Mouse (Mus musculus) thymus, postnatal 36 days (tissue): ENCODE results near the gene H2-Ob.

Experiments used
- DNase-seq, 2 experiments: peaks; one replicate each; pipeline ENCODE4 v3.0.0; 2022; ENCODE audit warnings: mixed read lengths in 2 of 2

Gene H2-Ob

GRCm38 (mm10) chr17:34238706-34239105 lies at the start of gene H2-Ob:
Gene H2-Ob (plus strand): TSS chr17:34238903.
- DNase-seq = no peak

- DNase-seq = no peak
These were observed 49.7 kb upstream of the H2-Ob start for GRCm38 (mm10) chr17:34188986-34189385.

GRCm38 (mm10) chr17:34192852-34193251 lies 45.9 kb upstream of the H2-Ob start:
- no peak for DNase-seq

- no peak for DNase-seq
These were observed 45.2 kb upstream of the H2-Ob start for GRCm38 (mm10) chr17:34193468-34193867.

- no peak for DNase-seq
These were observed 44.0 kb upstream of the H2-Ob start for GRCm38 (mm10) chr17:34194723-34195122.

GRCm38 (mm10) chr17:34196491-34196890 lies 42.2 kb upstream of the H2-Ob start:
- peak; percentile 86 to 92 for DNase-seq

GRCm38 (mm10) chr17:34196941-34197894 lies 41.5 kb upstream of the H2-Ob start, which contains the start of gene Psmb8:
Gene Psmb8 (plus strand): TSS chr17:34197721.
- peak; percentile 84 to 89 for DNase-seq

GRCm38 (mm10) chr17:34197904-34198520 lies 40.7 kb upstream of the H2-Ob start:
- DNase-seq = peak; percentile 81 to 82

GRCm38 (mm10) chr17:34198521-34198912 lies 40.2 kb upstream of the H2-Ob start:
- no peak for DNase-seq

GRCm38 (mm10) chr17:34199050-34199619 lies 39.6 kb upstream of the H2-Ob start:
- DNase-seq = peak in 1 of 2 experiments; percentile 39

GRCm38 (mm10) chr17:34200047-34200446 lies 38.7 kb upstream of the H2-Ob start:
- peak in 1 of 2 experiments; percentile 37 for DNase-seq

- peak; percentile 49 to 75 for DNase-seq
These were observed 37.8 kb upstream of the H2-Ob start for GRCm38 (mm10) chr17:34200772-34201505.

- DNase-seq = peak in 1 of 2 experiments; percentile 9
These were observed 37.1 kb upstream of the H2-Ob start for GRCm38 (mm10) chr17:34201506-34202055.

GRCm38 (mm10) chr17:34202760-34203442 lies 35.8 kb upstream of the H2-Ob start:
- DNase-seq = peak in 1 of 2 experiments; percentile 17

- no peak for DNase-seq
These were observed 35.3 kb upstream of the H2-Ob start, which contains the start of gene Tap2 for GRCm38 (mm10) chr17:34203444-34203843. Gene Tap2 (plus strand): TSS chr17:34203527.

- DNase-seq = peak; percentile 94 to 97
These were observed 34.2 kb upstream of the H2-Ob start for GRCm38 (mm10) chr17:34204303-34205010.

GRCm38 (mm10) chr17:34205021-34205745 lies 33.5 kb upstream of the H2-Ob start:
- DNase-seq = peak; percentile 69 to 75

GRCm38 (mm10) chr17:34205746-34206176 lies 32.9 kb upstream of the H2-Ob start:
- peak; percentile 51 to 59 for DNase-seq

- peak in 1 of 2 experiments; percentile 14 for DNase-seq
These were observed 32.0 kb upstream of the H2-Ob start for GRCm38 (mm10) chr17:34206731-34207130.

- peak; percentile 48 to 67 for DNase-seq
These were observed 31.2 kb upstream of the H2-Ob start for GRCm38 (mm10) chr17:34207456-34207855.
